Mouse (Mus musculus): ENCODE data around the gene Gadd45b. TPM values are rescaled to one million over a fixed set of nuclear protein-coding genes. Genes with fewer than 3 reads are reported as not detected.

The Gadd45b gene
- polyA plus RNA-seq, 1 experiment from 2014 or later: 145 TPM

GRCm38 (mm10) chr10:80895697-80896096, 34.2 kb upstream of the Gadd45b start:
- Histone ChIP-seq H3K27ac (ENCODE audit: low read length) (no peak overlapping the region), H3K27me3 (replicated peaks; ENCODE audit: insufficient read depth, low read length) (no peaks in the 10 kb centered on the region), H3K4me3 (ENCODE audit: low read depth, low read length) (no peak overlapping the region), H3K9me3 (ENCODE audit: low read length) (no peaks in the 10 kb centered on the region), H3K4me2 (replicated peaks; ENCODE audit: low read depth, low read length) (no peak overlapping the region), H3K9ac (replicated peaks; ENCODE audit: low read depth) (no peak overlapping the region), H3K36me3 (ENCODE audit: insufficient read depth, low read length) (no peaks in the 10 kb centered on the region), H3K4me1 (ENCODE audit: insufficient read depth, low read depth, low read length) (peaks cover 7% of the 10 kb centered on the region)
- DNase-seq (ENCODE audit: low spot score) (no peak), ATAC-seq (no peak)
- TF ChIP-seq CTCF (IDR thresholded peaks at IDR 0.05) (no peak), EP300 (IDR thresholded peaks at IDR 0.05) (no peak)
- 82% methylated on average over 6 of the region's 6 CpGs for WGBS

- DNase-seq (ENCODE audit: low spot score): no peak
- Histone ChIP-seq H3K27me3 (replicated peaks; ENCODE audit: insufficient read depth, low read length) (no peaks in the 10 kb centered on the region), H3K9ac (replicated peaks; ENCODE audit: low read depth) (no peak overlapping the region), H3K4me3 (ENCODE audit: low read depth, low read length) (no peak overlapping the region), H3K36me3 (ENCODE audit: insufficient read depth, low read length) (no peaks in the 10 kb centered on the region), H3K9me3 (ENCODE audit: low read length) (no peaks in the 10 kb centered on the region), H3K27ac (ENCODE audit: low read length) (no peak overlapping the region), H3K4me2 (replicated peaks; ENCODE audit: low read depth, low read length) (no peak overlapping the region), H3K4me1 (ENCODE audit: insufficient read depth, low read depth, low read length) (peaks cover 10% of the 10 kb centered on the region)
- ATAC-seq: no peak
- 66% methylated on average over 24 of the region's 24 CpGs for WGBS
- TF ChIP-seq EP300 (IDR thresholded peaks at IDR 0.05): no peak
- no peak for TF ChIP-seq CTCF (IDR thresholded peaks at IDR 0.05)
Observed at GRCm38 (mm10) chr10:80896581-80897485, 33.0 kb upstream of the Gadd45b start.

GRCm38 (mm10) chr10:80897861-80898510, 31.9 kb upstream of the Gadd45b start:
- Histone ChIP-seq H3K4me1 (ENCODE audit: insufficient read depth, low read depth, low read length) (peaks cover 10% of the 10 kb centered on the region), H3K36me3 (ENCODE audit: insufficient read depth, low read length) (no peaks in the 10 kb centered on the region), H3K27ac (ENCODE audit: low read length) (no peak overlapping the region), H3K9me3 (ENCODE audit: low read length) (no peaks in the 10 kb centered on the region), H3K4me3 (ENCODE audit: low read depth, low read length) (no peak overlapping the region), H3K4me2 (replicated peaks; ENCODE audit: low read depth, low read length) (no peak overlapping the region), H3K9ac (replicated peaks; ENCODE audit: low read depth) (no peak overlapping the region), H3K27me3 (replicated peaks; ENCODE audit: insufficient read depth, low read length) (no peaks in the 10 kb centered on the region)
- DNase-seq (ENCODE audit: low spot score) (no peak), ATAC-seq (no peak)
- 33% methylated on average over 41 of the region's 41 CpGs for WGBS
- TF ChIP-seq EP300 (IDR thresholded peaks at IDR 0.05) (no peak), CTCF (IDR thresholded peaks at IDR 0.05) (no peak)

- no peak overlapping the region for H3K9ac ChIP-seq (replicated peaks; ENCODE audit: low read depth)
- no peak overlapping the region for H3K27ac ChIP-seq (ENCODE audit: low read length)
- H3K27me3 ChIP-seq (replicated peaks; ENCODE audit: insufficient read depth, low read length): no peaks in the 10 kb centered on the region
- TF ChIP-seq EP300 (IDR thresholded peaks at IDR 0.05): no peak
- H3K4me3 ChIP-seq (ENCODE audit: low read depth, low read length): no peak overlapping the region
- 87% methylated on average over 8 of the region's 8 CpGs for WGBS
- peaks cover 10% of the 10 kb centered on the region for H3K4me1 ChIP-seq (ENCODE audit: insufficient read depth, low read depth, low read length)
- DNase-seq (ENCODE audit: low spot score) (no peak), ATAC-seq (no peak)
- no peaks in the 10 kb centered on the region for H3K9me3 ChIP-seq (ENCODE audit: low read length)
- H3K4me2 ChIP-seq (replicated peaks; ENCODE audit: low read depth, low read length): no peak overlapping the region
- H3K36me3 ChIP-seq (ENCODE audit: insufficient read depth, low read length): no peaks in the 10 kb centered on the region
Observed at GRCm38 (mm10) chr10:80899074-80899473, 30.8 kb upstream of the Gadd45b start.

GRCm38 (mm10) chr10:80899591-80900317, 30.1 kb upstream of the Gadd45b start:
- Histone ChIP-seq H3K9me3 (ENCODE audit: low read length) (no peaks in the 10 kb centered on the region), H3K4me3 (ENCODE audit: low read depth, low read length) (peak overlapping the region; percentile 92), H3K27ac (ENCODE audit: low read length) (no peak overlapping the region), H3K4me2 (replicated peaks; ENCODE audit: low read depth, low read length) (peak overlapping the region; percentile 69), H3K4me1 (ENCODE audit: insufficient read depth, low read depth, low read length) (peaks cover 10% of the 10 kb centered on the region), H3K36me3 (ENCODE audit: insufficient read depth, low read length) (no peaks in the 10 kb centered on the region), H3K27me3 (replicated peaks; ENCODE audit: insufficient read depth, low read length) (no peaks in the 10 kb centered on the region), H3K9ac (replicated peaks; ENCODE audit: low read depth) (peak overlapping the region; percentile 55)
- WGBS: 15% methylated on average over 25 of the region's 25 CpGs
- DNase-seq (ENCODE audit: low spot score): no peak
- TF ChIP-seq CTCF (IDR thresholded peaks at IDR 0.05): no peak
- TF ChIP-seq EP300 (IDR thresholded peaks at IDR 0.05): no peak
- no peak for ATAC-seq
